Mouse (Mus musculus): ENCODE results near the gene Sept4.

The Sept4 gene

GRCm38 (mm10) chr11:87568255-87568953 is at the start of gene Sept4:
Sept4 (plus strand) TSS chr11:87568903.
- in situ Hi-C loops (cut with MboI; ENCODE audit: unreplicated experiment in 2 of 2) = no loop called here

GRCm38 (mm10) chr11:87519260-87519659 is 49.4 kb upstream of the Sept4 start:
- in situ Hi-C loops (cut with MboI; ENCODE audit: unreplicated experiment in 2 of 2) = no loop called here

GRCm38 (mm10) chr11:87523466-87523865 is 45.2 kb upstream of the Sept4 start:
- in situ Hi-C loops (cut with MboI; ENCODE audit: unreplicated experiment in 2 of 2) = no loop called here

- in situ Hi-C loops (cut with MboI; ENCODE audit: unreplicated experiment in 2 of 2) = no loop called here
Measured at GRCm38 (mm10) chr11:87523967-87524366, 44.7 kb upstream of the Sept4 start.

DNA sequence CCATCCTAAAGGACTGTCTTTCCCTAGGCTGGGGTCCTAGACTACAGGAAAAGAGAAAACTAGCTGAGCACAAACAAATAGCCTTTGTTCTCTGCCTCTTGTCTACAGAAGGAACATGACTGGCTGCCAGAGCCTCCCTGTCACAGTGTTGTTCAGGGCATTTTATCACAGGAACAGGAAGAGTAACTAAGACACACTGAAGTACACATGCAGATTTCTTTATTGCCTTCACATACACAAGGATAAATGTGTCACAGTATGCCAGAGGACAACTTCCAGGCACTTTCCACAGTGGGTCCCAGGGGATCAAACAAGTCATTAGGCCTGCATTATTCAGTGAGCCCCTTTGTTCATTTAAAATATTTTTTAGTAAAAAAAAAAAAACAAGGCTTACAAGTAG is 43.9 kb upstream of the Sept4 start:
- in situ Hi-C loops (cut with MboI; ENCODE audit: unreplicated experiment in 2 of 2) = no loop called here

DNA sequence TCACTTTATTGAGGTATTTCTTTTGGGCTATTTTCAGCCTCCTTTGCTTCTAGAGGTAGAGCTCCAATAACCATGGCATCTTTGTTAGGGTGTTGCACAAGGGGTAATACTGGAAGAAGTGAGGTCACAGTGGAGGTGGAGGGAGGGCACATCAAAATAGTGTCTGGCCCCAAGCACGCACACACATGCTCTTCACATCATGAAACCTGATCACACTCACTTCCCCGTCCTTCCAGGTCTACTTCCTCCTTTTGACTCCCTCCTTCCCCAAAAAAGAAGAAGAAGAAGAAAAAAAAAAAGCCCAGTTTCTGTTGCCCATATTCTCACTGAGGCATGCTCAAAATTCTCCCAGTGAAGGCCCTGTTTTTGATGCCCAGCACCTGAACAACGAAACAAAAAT is 41.3 kb upstream of the Sept4 start:
- in situ Hi-C loops (cut with MboI; ENCODE audit: unreplicated experiment in 2 of 2) = no loop called here

DNA sequence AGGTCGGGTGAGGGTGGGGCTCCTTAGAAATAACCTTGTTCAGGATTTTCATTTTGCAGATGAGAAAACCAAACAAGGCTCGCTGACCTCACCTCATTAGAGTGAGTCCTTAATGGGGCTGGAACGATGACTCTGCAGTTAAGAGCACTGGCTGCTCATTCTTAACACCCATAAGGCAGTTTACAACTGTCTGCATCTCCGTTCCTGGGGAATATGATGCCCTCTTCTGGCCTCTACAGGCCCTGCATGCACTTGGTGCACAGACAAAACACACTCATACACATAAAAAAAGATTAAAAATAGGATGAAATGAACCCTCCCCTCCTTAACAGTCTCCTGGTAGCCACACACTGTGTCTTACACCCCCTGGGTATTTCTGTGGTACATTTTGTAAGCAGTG is 40.7 kb upstream of the Sept4 start:
- in situ Hi-C loops (cut with MboI; ENCODE audit: unreplicated experiment in 2 of 2) = no loop called here

GRCm38 (mm10) chr11:87531695-87532094 is 37.0 kb upstream of the Sept4 start:
- in situ Hi-C loops (cut with MboI; ENCODE audit: unreplicated experiment in 2 of 2) = no loop called here

DNA sequence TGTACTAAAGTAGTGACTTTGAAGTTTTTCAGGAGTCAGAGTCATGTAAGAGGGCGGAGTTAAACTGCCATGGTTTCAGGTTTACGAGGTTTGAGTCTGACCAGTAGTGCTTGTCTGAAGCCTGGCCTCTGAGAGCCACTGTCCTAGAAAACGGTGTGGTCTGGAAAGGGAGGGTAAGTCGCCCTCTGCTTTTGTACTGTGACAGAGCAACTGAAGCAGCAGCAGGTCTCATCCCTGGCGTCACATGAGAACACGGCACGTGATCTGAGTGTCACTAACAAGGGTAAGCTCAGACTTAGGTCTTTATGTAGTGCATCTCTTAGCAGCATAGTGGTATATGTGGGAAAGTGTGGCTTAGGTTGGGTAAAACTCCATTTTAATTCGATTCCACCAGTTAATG is 26.4 kb upstream of the Sept4 start:
- in situ Hi-C loops (cut with MboI; ENCODE audit: unreplicated experiment in 2 of 2) = no loop called here

- in situ Hi-C loops (cut with MboI; ENCODE audit: unreplicated experiment in 2 of 2) = no loop called here
Measured at GRCm38 (mm10) chr11:87542906-87543305, 25.8 kb upstream of the Sept4 start.

DNA sequence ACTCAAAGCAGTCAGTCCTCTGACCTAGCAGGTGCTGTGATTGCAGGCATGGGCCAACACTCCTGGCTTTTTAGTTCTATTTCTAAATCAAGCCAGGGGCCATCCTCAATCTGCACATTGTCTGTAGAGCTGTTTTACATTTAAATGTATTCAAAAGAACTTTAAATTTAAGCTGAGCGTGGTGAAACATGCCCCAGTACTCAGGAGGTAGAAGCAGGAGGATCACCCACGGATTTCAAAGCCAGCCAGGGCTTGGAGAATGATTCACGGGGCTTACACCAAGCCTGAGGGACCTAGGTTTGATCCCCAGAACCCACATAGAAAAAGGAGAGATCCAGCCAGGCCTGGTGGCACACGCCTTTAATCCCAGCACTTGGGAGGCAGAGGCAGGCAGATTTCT is 15.4 kb upstream of the Sept4 start:
- in situ Hi-C loops (cut with MboI; ENCODE audit: unreplicated experiment in 2 of 2) = no loop called here

GRCm38 (mm10) chr11:87554386-87554785 is 14.3 kb upstream of the Sept4 start:
- in situ Hi-C loops (cut with MboI; ENCODE audit: unreplicated experiment in 2 of 2) = no loop called here

GRCm38 (mm10) chr11:87555106-87555703 is 13.5 kb upstream of the Sept4 start:
- in situ Hi-C loops (cut with MboI; ENCODE audit: unreplicated experiment in 2 of 2) = no loop called here

GRCm38 (mm10) chr11:87561208-87561607 is 7.5 kb upstream of the Sept4 start:
- in situ Hi-C loops (cut with MboI; ENCODE audit: unreplicated experiment in 2 of 2) = no loop called here

DNA sequence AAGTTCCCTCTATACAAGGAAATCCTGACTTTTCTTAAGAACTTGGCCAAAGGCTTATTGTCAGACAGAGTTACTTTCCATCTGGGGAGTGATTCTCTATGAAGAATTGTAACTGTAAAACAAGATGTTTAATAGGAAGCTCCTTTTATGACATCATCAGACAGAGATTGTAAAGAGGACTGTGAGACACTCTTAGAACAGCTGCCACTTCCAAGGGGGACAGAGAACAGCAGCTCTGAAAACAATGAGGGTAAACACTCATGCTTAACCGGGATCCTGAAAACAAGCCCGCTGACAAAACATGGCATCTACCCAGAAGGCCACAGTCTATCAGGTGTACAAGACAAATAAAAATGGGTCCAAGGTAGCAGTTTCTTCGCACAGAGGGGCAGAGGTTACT is 2.2 kb upstream of the Sept4 start, which contains the start of gene Gm11492:
TSS of gene Gm11492 (plus strand) at position 153 of the 400 bp plus-strand sequence.
- in situ Hi-C loops (cut with MboI; ENCODE audit: unreplicated experiment in 2 of 2) = no loop called here

GRCm38 (mm10) chr11:87570743-87571142 is 2.0 kb downstream of the Sept4 start:
- in situ Hi-C loops (cut with MboI; ENCODE audit: unreplicated experiment in 2 of 2) = no loop called here

DNA sequence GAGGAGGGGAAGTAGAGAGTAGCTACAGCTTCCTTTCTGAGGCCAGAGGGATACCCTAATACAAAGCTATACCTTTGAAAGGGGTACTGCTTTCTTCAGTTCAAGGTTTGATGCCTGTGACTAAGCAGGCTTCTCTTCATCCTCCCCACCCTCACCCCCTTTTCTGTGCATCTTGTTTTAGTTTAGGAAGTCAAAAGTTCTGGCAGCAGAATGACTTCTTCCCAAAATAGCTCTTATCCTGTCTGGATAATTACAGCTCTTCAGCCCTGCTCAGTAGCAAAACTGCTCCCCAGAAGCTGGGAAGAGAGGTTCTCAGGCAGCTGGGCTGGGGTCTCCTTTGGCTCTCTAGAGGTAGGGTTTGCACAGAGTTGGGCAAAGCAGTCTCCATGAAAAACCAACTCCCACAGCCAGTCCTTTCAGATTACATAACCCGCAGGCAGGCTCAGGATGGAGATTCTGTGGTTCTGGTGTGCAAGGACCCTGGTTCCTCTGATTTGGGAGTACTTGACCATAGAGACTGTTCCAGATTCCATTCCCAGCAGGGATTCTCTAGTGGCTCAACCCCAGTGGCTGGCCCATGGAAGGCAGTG is 2.8 kb downstream of the Sept4 start:
- in situ Hi-C loops (cut with MboI; ENCODE audit: unreplicated experiment in 2 of 2) = no loop called here

DNA sequence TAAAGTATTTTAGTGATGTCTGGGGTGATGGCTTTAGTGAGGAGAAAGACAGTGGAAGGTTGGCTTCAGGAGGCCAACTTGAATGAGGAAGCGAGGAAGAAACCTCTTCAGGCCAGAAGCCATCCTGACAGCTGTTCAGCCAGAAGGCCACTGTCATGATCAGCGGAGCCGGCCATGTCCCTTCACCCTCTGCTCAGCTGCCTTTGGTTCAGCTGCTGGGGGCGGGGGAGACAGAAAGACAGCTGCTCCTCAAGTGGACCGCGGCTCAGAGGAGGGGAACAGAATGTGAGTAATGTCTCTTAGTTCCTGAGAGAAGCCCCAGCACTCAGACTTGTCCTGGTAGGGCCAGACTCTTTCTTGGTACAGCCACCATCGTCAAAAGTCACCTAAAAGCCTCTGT is 5.0 kb downstream of the Sept4 start:
- in situ Hi-C loops (cut with MboI; ENCODE audit: unreplicated experiment in 2 of 2) = no loop called here

- in situ Hi-C loops (cut with MboI; ENCODE audit: unreplicated experiment in 2 of 2) = no loop called here
Measured at GRCm38 (mm10) chr11:87574520-87575180, 5.9 kb downstream of the Sept4 start.

- in situ Hi-C loops (cut with MboI; ENCODE audit: unreplicated experiment in 2 of 2) = no loop called here
Measured at GRCm38 (mm10) chr11:87577601-87578248, 9.0 kb downstream of the Sept4 start.

Measured in v-Abl transformed pro-B cells (cell line).